Mouse (Mus musculus) MEL (cell line): ENCODE results near the gene Abhd17a. TPM values are rescaled to one million over a fixed set of nuclear protein-coding genes. Genes with fewer than 3 reads are reported as not detected.
A peak's percentile ranks its signal among the peaks of the same experiment; 100 is the strongest.

Experiments
- DNase-seq: peaks from one replicate; pipeline ENCODE4 v3.0.0; 2011; ENCODE audit warnings: low read depth, low spot score
- H3K27ac ChIP-seq: 2 replicates; pipeline ENCODE4 v1.5.1; 2012; ENCODE audit warnings: low read depth, mild to moderate bottlenecking, control low read depth, low read length, moderate library complexity; ENCODE audit not compliant: control insufficient read depth
- H3K27me3 ChIP-seq, 2 experiments: fragments of 150-350 bp in 1 of 2; sonication (generic) in 1 of 2; 2 replicates each; pipeline ENCODE4 v1.6.1; 2012; ENCODE audit warnings: low read length in 2 of 2, mild to moderate bottlenecking in 2 of 2, improper control_type of control experiment in 1 of 2, moderate library complexity in 1 of 2; ENCODE audit not compliant: insufficient read depth in 2 of 2, control insufficient read depth in 1 of 2
- H3K36me3 ChIP-seq, 2 experiments: 2 replicates each; pipeline ENCODE4 v1.6.1; 2012 to 2014; ENCODE audit warnings: low read length in 2 of 2, improper control_type of control experiment in 1 of 2, inconsistent platforms in 1 of 2, mild to moderate bottlenecking in 1 of 2; ENCODE audit not compliant: insufficient read depth in 2 of 2, control insufficient read depth in 1 of 2
- H3K4me1 ChIP-seq, 2 experiments: fragments of 150-350 bp in 1 of 2; sonication (generic) in 1 of 2; 2 replicates each; pipeline ENCODE4 v1.6.1; 2012; ENCODE audit warnings: low read length in 2 of 2, improper control_type of control experiment in 1 of 2, mild to moderate bottlenecking in 1 of 2; ENCODE audit not compliant: insufficient read depth in 2 of 2, control insufficient read depth in 1 of 2
- H3K4me3 ChIP-seq, 2 experiments: fragments of 150-350 bp in 1 of 2; sonication (generic) in 1 of 2; 2 replicates each; pipeline ENCODE4 v1.5.1; 2012; ENCODE audit warnings: low read depth in 2 of 2, low read length in 2 of 2, mild to moderate bottlenecking in 2 of 2, moderate library complexity in 2 of 2, control low read depth in 1 of 2, improper control_type of control experiment in 1 of 2; ENCODE audit not compliant: control insufficient read depth in 1 of 2, insufficient read depth in 1 of 2
- H3K79me2 ChIP-seq: 2 replicates; pipeline ENCODE4 v1.6.1; 2012; ENCODE audit warnings: mild to moderate bottlenecking, low read length, moderate library complexity; ENCODE audit not compliant: control insufficient read depth, poor library complexity, insufficient read depth
- H3K9ac ChIP-seq: 2 replicates; pipeline ENCODE4 v1.6.1; 2012; ENCODE audit warnings: low read depth, mild to moderate bottlenecking, control low read depth, low read length, moderate library complexity; ENCODE audit not compliant: control insufficient read depth, poor library complexity, severe bottlenecking
- H3K9me3 ChIP-seq: fragments of 150-350 bp; sonication (generic); replicated peaks from 2 replicates; pipeline ENCODE4 v1.6.1; 2012; ENCODE audit warnings: mild to moderate bottlenecking, low read length, improper control_type of control experiment, moderate library complexity; ENCODE audit not compliant: insufficient read depth
- BHLHE40 ChIP-seq: IDR thresholded peaks from 2 replicates; pipeline ENCODE4 v1.6.1; 2012; ENCODE audit warnings: low read depth, mild to moderate bottlenecking, inconsistent platforms, low read length, improper control_type of control experiment, borderline replicate concordance
- CHD1 ChIP-seq: IDR thresholded peaks from 2 replicates; pipeline ENCODE4 v1.6.1; 2012; ENCODE audit warnings: low read depth, mild to moderate bottlenecking, inconsistent platforms, low read length, improper control_type of control experiment
- CHD2 ChIP-seq: IDR thresholded peaks from 2 replicates; pipeline ENCODE4 v1.6.1; 2011; ENCODE audit warnings: low read length, improper control_type of control experiment
- CTCF ChIP-seq, 3 experiments: IDR thresholded peaks in 2 of 3; conservative IDR thresholded peaks in 1 of 3; 2 replicates each; pipeline ENCODE4 v1.5.1; 2011 to 2012; ENCODE audit warnings: low read length in 3 of 3, low read depth in 2 of 3, mild to moderate bottlenecking in 2 of 3, improper control_type of control experiment in 1 of 3, inconsistent platforms in 1 of 3, mixed read lengths in 1 of 3, moderate library complexity in 1 of 3; ENCODE audit not compliant: control insufficient read depth in 1 of 3, insufficient read depth in 1 of 3, poor library complexity in 1 of 3, severe bottlenecking in 1 of 3
- E2F4 ChIP-seq: IDR thresholded peaks from 2 replicates; pipeline ENCODE4 v1.6.1; 2011; ENCODE audit warnings: low read depth, low read length, improper control_type of control experiment, borderline replicate concordance
- ELF1 ChIP-seq: IDR thresholded peaks from 2 replicates; pipeline ENCODE4 v1.6.1; 2014; ENCODE audit warnings: low read depth, mild to moderate bottlenecking, inconsistent platforms, low read length, improper control_type of control experiment, moderate library complexity
- EP300 ChIP-seq, 2 experiments: IDR thresholded peaks; 2 replicates each; pipeline ENCODE4 v1.6.1; 2011; ENCODE audit warnings: improper control_type of control experiment in 2 of 2, low read length in 2 of 2, low read depth in 1 of 2, mild to moderate bottlenecking in 1 of 2
- ETS1 ChIP-seq: IDR thresholded peaks from 2 replicates; pipeline ENCODE4 v1.6.1; 2012; ENCODE audit warnings: low read depth, mild to moderate bottlenecking, inconsistent platforms, low read length, improper control_type of control experiment, moderate library complexity
- GABPA ChIP-seq: IDR thresholded peaks from 2 replicates; pipeline ENCODE4 v1.6.1; 2012; ENCODE audit warnings: low read depth, mild to moderate bottlenecking, inconsistent platforms, low read length, improper control_type of control experiment, moderate library complexity
- GATA1 ChIP-seq: IDR thresholded peaks from 2 replicates; pipeline ENCODE4 v1.6.1; 2011; ENCODE audit warnings: low read depth, low read length, improper control_type of control experiment
- HCFC1 ChIP-seq: IDR thresholded peaks from 2 replicates; pipeline ENCODE4 v1.6.1; 2012; ENCODE audit warnings: low read depth, mild to moderate bottlenecking, inconsistent platforms, low read length, improper control_type of control experiment, moderate library complexity
- JUND ChIP-seq: IDR thresholded peaks from 2 replicates; pipeline ENCODE4 v1.6.1; 2011; ENCODE audit warnings: low read depth, mild to moderate bottlenecking, improper control_type of control experiment, low read length
- KAT2A ChIP-seq: conservative IDR thresholded peaks from 2 replicates; pipeline ENCODE4 v1.6.1; 2012; ENCODE audit warnings: low read depth, low read length, improper control_type of control experiment, inconsistent platforms
- MAFK ChIP-seq: IDR thresholded peaks from 2 replicates; pipeline ENCODE4 v1.6.1; 2011; ENCODE audit warnings: low read depth, mild to moderate bottlenecking, low read length, improper control_type of control experiment, borderline replicate concordance
- MAX ChIP-seq: IDR thresholded peaks from 2 replicates; pipeline ENCODE4 v1.6.1; 2011; ENCODE audit warnings: low read length, improper control_type of control experiment
- MAZ ChIP-seq: IDR thresholded peaks from 2 replicates; pipeline ENCODE4 v1.6.1; 2012; ENCODE audit warnings: low read depth, mild to moderate bottlenecking, inconsistent platforms, low read length, improper control_type of control experiment
- MEF2A ChIP-seq: IDR thresholded peaks from 2 replicates; pipeline ENCODE4 v1.6.1; 2014; ENCODE audit warnings: low read depth, mild to moderate bottlenecking, inconsistent platforms, low read length, improper control_type of control experiment; ENCODE audit not compliant: poor library complexity, insufficient replicate concordance, severe bottlenecking; ENCODE audit errors: extremely low read depth
- MXI1 ChIP-seq: IDR thresholded peaks from 2 replicates; pipeline ENCODE4 v1.6.1; 2011; ENCODE audit warnings: mild to moderate bottlenecking, low read depth, low read length, improper control_type of control experiment
- MYB ChIP-seq: IDR thresholded peaks from 2 replicates; pipeline ENCODE4 v1.6.1; 2011; ENCODE audit warnings: mild to moderate bottlenecking, low read depth, low read length, improper control_type of control experiment
- NELFE ChIP-seq: IDR thresholded peaks from 2 replicates; pipeline ENCODE4 v1.6.1; 2011; ENCODE audit warnings: low read depth, low read length, improper control_type of control experiment
- NRF1 ChIP-seq: IDR thresholded peaks from 2 replicates; pipeline ENCODE4 v1.6.1; 2014; ENCODE audit warnings: low read depth, mild to moderate bottlenecking, inconsistent platforms, low read length, improper control_type of control experiment, moderate library complexity; ENCODE audit not compliant: poor library complexity, insufficient read depth, severe bottlenecking
- POLR2A ChIP-seq, 2 experiments: IDR thresholded peaks; 2 replicates each; pipeline ENCODE4 v1.6.1; 2011 to 2012; ENCODE audit warnings: low read length in 2 of 2, mild to moderate bottlenecking in 2 of 2, control low read depth in 1 of 2, improper control_type of control experiment in 1 of 2, low read depth in 1 of 2, moderate library complexity in 1 of 2; ENCODE audit not compliant: control insufficient read depth in 1 of 2, insufficient read depth in 1 of 2, poor library complexity in 1 of 2
- POLR2AphosphoS2 ChIP-seq: IDR thresholded peaks from 2 replicates; pipeline ENCODE4 v1.6.1; 2011; ENCODE audit warnings: low read length, improper control_type of control experiment
- POLR2AphosphoS5 ChIP-seq: IDR thresholded peaks from 2 replicates; pipeline ENCODE4 v1.6.1; 2012; ENCODE audit warnings: low read depth, borderline replicate concordance, mild to moderate bottlenecking, inconsistent platforms, low read length, moderate library complexity, mixed read lengths
- RAD21 ChIP-seq: IDR thresholded peaks from 2 replicates; pipeline ENCODE4 v1.6.1; 2011; ENCODE audit warnings: mild to moderate bottlenecking, low read depth, low read length, improper control_type of control experiment
- RCOR1 ChIP-seq: IDR thresholded peaks from 2 replicates; pipeline ENCODE4 v1.6.1; 2012; ENCODE audit warnings: low read depth, mild to moderate bottlenecking, inconsistent platforms, low read length, improper control_type of control experiment
- SIN3A ChIP-seq: IDR thresholded peaks from 2 replicates; pipeline ENCODE4 v1.6.1; 2012; ENCODE audit warnings: low read length, improper control_type of control experiment, inconsistent platforms
- TAL1 ChIP-seq: IDR thresholded peaks from 2 replicates; pipeline ENCODE4 v1.6.1; 2012; ENCODE audit warnings: mild to moderate bottlenecking, inconsistent platforms, low read length, moderate library complexity, mixed read lengths
- TBP ChIP-seq: IDR thresholded peaks from 2 replicates; pipeline ENCODE4 v1.8.0; 2011; ENCODE audit warnings: low read depth, low read length, improper control_type of control experiment
- TCF12 ChIP-seq: IDR thresholded peaks from 2 replicates; pipeline ENCODE4 v1.6.1; 2014; ENCODE audit warnings: low read depth, mild to moderate bottlenecking, inconsistent platforms, low read length, improper control_type of control experiment, moderate library complexity
- USF1 ChIP-seq: IDR thresholded peaks from 2 replicates; pipeline ENCODE4 v1.6.1; 2014; ENCODE audit warnings: low read depth, mild to moderate bottlenecking, inconsistent platforms, low read length, improper control_type of control experiment, moderate library complexity
- USF2 ChIP-seq, 2 experiments: IDR thresholded peaks; 2 replicates each; pipeline ENCODE4 v1.6.1; 2011 to 2012; ENCODE audit warnings: improper control_type of control experiment in 2 of 2, low read length in 2 of 2, borderline replicate concordance in 1 of 2, inconsistent platforms in 1 of 2, low read depth in 1 of 2, mild to moderate bottlenecking in 1 of 2; ENCODE audit not compliant: insufficient read depth in 1 of 2
- ZC3H11A ChIP-seq: IDR thresholded peaks from 2 replicates; pipeline ENCODE4 v1.6.1; 2012; ENCODE audit warnings: low read depth, mild to moderate bottlenecking, inconsistent platforms, low read length, improper control_type of control experiment
- ZKSCAN1 ChIP-seq: IDR thresholded peaks from 2 replicates; pipeline ENCODE4 v1.6.1; 2012; ENCODE audit warnings: low read depth, mild to moderate bottlenecking, inconsistent platforms, low read length, improper control_type of control experiment, moderate library complexity
- ZMIZ1 ChIP-seq: IDR thresholded peaks from 2 replicates; pipeline ENCODE4 v1.6.1; 2012; ENCODE audit warnings: low read depth, mild to moderate bottlenecking, inconsistent platforms, low read length, improper control_type of control experiment, moderate library complexity
- ZNF384 ChIP-seq: IDR thresholded peaks from 2 replicates; pipeline ENCODE4 v1.6.1; 2012; ENCODE audit warnings: low read depth, mild to moderate bottlenecking, inconsistent platforms, low read length, improper control_type of control experiment
- polyA plus RNA-seq, 2 experiments: library from polyadenylated mRNA; stranded (reverse) in 1 of 2; unstranded in 1 of 2; fragments of >175 nt in 1 of 2; fragments of >200 nt in 1 of 2; gene quantifications; 2 replicates each; pipeline versions ENCODE4 v1.2.1 to v1.2.4; 2012; ENCODE audit warnings: low replicate concordance in 2 of 2, low read depth in 1 of 2; ENCODE audit not compliant: insufficient read length in 2 of 2, insufficient read depth in 1 of 2, missing spikeins in 1 of 2
- total RNA-seq: library from RNA; depleted of rRNA; stranded (reverse); fragments of 300-350 nt; gene quantifications from 2 replicates; pipeline ENCODE4 v1.2.3, GENCODE M21; 2012

Gene Abhd17a
- total and polyA plus RNA-seq, 3 experiments = 96.2 to 136 (median 98.5) TPM

GRCm38 (mm10) chr10:80621940-80622660, 32.0 kb upstream of the Abhd17a start:
- Histone ChIP-seq H3K36me3 (0 out of 4 replicates have a peak, but pooled peaks cover 0 to 2% of the 10 kb centered on the region in 2 experiments), H3K4me1 (peaks cover 0 to 18% of the 10 kb centered on the region in 2 experiments; a peak in 2 of 4 replicates), H3K79me2 (peaks cover 40% of the 10 kb centered on the region), H3K4me3 (peak overlapping the region; percentile 70 to 83), H3K9ac (peak overlapping the region; percentile 68), H3K27me3 (no peaks in the 10 kb centered on the region), H3K27ac (peak overlapping the region; percentile 84), H3K9me3 (no peaks in the 10 kb centered on the region)
- peak; percentile 100 for DNase-seq
- TF ChIP-seq ZKSCAN1 = no peak
- peak; percentile 60 for TF ChIP-seq NELFE
- TF ChIP-seq TAL1 = no peak
- TF ChIP-seq USF1 = peak; percentile 46
- no peak for TF ChIP-seq ZNF384
- no peak for TF ChIP-seq CTCF (IDR thresholded peaks at IDR 0.05 in 2 of 3, conservative IDR thresholded peaks at IDR 0.05 in 1 of 3; ENCODE audit: control insufficient read depth in 1 of 3, insufficient read depth in 1 of 3, low read depth in 2 of 3, low read length in 3 of 3, poor library complexity in 1 of 3, severe bottlenecking in 1 of 3)
- no peak for TF ChIP-seq RAD21
- peak; percentile 59; the same call in 1 of the 2 replicates for TF ChIP-seq MAZ
- TF ChIP-seq TCF12 = peak; percentile 42; the same call in 1 of the 2 replicates
- TF ChIP-seq TBP = peak; percentile 82
- TF ChIP-seq POLR2AphosphoS2 = no peak; the same call in 1 of the 2 replicates
- TF ChIP-seq KAT2A = peak; percentile 78
- no peak for TF ChIP-seq NRF1
- TF ChIP-seq MAX = peak; percentile 52
- TF ChIP-seq ZC3H11A = no peak
- no peak for TF ChIP-seq USF2 (IDR thresholded peaks at IDR 0.05; ENCODE audit: borderline replicate concordance in 1 of 2, insufficient read depth in 1 of 2, low read depth in 1 of 2, low read length in 2 of 2)
- peak; percentile 88 for TF ChIP-seq ELF1
- peak; percentile 81; the same call in 1 of the 2 replicates for TF ChIP-seq GABPA
- TF ChIP-seq GATA1 = 0 out of 2 replicates have a peak, but pooled peaks have one; percentile 3
- peak; percentile 89 for TF ChIP-seq HCFC1
- no peak for TF ChIP-seq CHD1
- peak; percentile 96 for TF ChIP-seq SIN3A
- peak; percentile 58; the same call in 1 of the 2 replicates for TF ChIP-seq E2F4
- TF ChIP-seq CHD2 = no peak
- TF ChIP-seq MEF2A = no peak
- TF ChIP-seq BHLHE40 = no peak; the same call in 1 of the 2 replicates
- TF ChIP-seq RCOR1 = no peak
- TF ChIP-seq POLR2A (IDR thresholded peaks at IDR 0.05; ENCODE audit: control insufficient read depth in 1 of 2, insufficient read depth in 1 of 2, low read depth in 1 of 2, low read length in 2 of 2, poor library complexity in 1 of 2) = peak in 1 of 2 experiments; percentile 74; a peak in 2 of 4 replicates
- no peak for TF ChIP-seq JUND
- peak; percentile 92 for TF ChIP-seq ETS1
- peak; percentile 44; the same call in 1 of the 2 replicates for TF ChIP-seq MYB
- no peak for TF ChIP-seq EP300 (IDR thresholded peaks at IDR 0.05; ENCODE audit: low read depth in 1 of 2, low read length in 2 of 2)
- TF ChIP-seq POLR2AphosphoS5 = no peak
- no peak for TF ChIP-seq ZMIZ1
- peak; percentile 75 for TF ChIP-seq MXI1
- no peak for TF ChIP-seq MAFK
